Mouse (Mus musculus): Measurements from ENCODE around the gene Snx27. TPM values are rescaled to one million over a fixed set of nuclear protein-coding genes. Genes with fewer than 3 reads are reported as not detected.
A peak's percentile ranks its signal among the peaks of the same experiment; 100 is the strongest.

Gene Snx27
- total and polyA plus RNA-seq, 3 experiments, result 23.1 to 35.3 (median 34.9) TPM

DNA sequence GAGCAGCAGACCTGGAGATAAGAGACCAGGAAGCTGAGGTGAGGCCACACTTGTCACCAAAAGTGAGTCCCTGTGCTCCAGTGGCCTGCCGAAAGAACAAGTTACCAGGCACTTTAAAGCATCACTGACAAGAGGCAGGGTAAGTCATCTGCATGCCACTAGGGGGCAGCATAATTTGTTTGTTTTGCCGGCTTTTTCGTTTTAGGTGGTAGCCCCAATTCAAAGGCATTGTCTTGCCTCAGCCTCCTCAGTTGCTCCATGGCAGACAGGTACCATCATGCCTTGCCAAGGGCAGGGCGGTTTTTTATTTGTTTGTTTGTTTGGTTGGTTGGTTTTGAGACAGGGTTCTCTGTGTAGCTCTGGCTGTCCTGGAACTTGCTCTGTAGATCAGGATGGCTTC is 34.2 kb upstream of the Snx27 start:
- H3K4me3 ChIP-seq (replicated peaks in 1 of 3; ENCODE audit: low read depth in 2 of 3, low read length in 2 of 3, poor library complexity in 1 of 3), result no peak overlapping the region
- in situ Hi-C loops (cut with MboI; ENCODE audit: low pct_ligation_motif_present, low pct_unique_long_range_greater_than_20kb, low sequenced_read_pairs), result loop anchor here (25.0 kb wide), 1 partner anchor 154 kb away; no protein-coding TSS in a partner anchor
- TF ChIP-seq NELFE (IDR thresholded peaks at IDR 0.05; ENCODE audit: low read depth, low read length) (no peak), GABPA (IDR thresholded peaks at IDR 0.05; ENCODE audit: insufficient replicate concordance, low read depth, low read length) (no peak), PAX5 (IDR thresholded peaks at IDR 0.05; ENCODE audit: low read length) (no peak), CTCF (conservative IDR thresholded peaks at IDR 0.05 in 1 of 2, IDR thresholded peaks at IDR 0.05 in 1 of 2; ENCODE audit: low read depth in 2 of 2, low read length in 2 of 2) (peak; percentile 77), CHD1 (IDR thresholded peaks at IDR 0.05; ENCODE audit: low read depth, low read length) (no peak), SMC3 (IDR thresholded peaks at IDR 0.05; ENCODE audit: low read depth, low read length) (peak; percentile 67), UBTF (IDR thresholded peaks at IDR 0.05; ENCODE audit: low read depth, low read length) (no peak), RAD21 (IDR thresholded peaks at IDR 0.05; ENCODE audit: low read depth, low read length) (peak; percentile 55), ZMIZ1 (IDR thresholded peaks at IDR 0.05; ENCODE audit: low read depth, low read length) (no peak)
- H3K4me1 ChIP-seq (ENCODE audit: control insufficient read depth in 1 of 2, insufficient read depth in 2 of 2), result peaks cover 24 to 70% of the 10 kb centered on the region in 2 experiments
- no peak overlapping the region for H3K27ac ChIP-seq (ENCODE audit: insufficient read depth, low read depth)
- no peaks in the 10 kb centered on the region for H3K9me3 ChIP-seq (replicated peaks; ENCODE audit: low read length)
- no peak overlapping the region for H3K4me2 ChIP-seq (ENCODE audit: insufficient read depth, low read depth, poor library complexity, severe bottlenecking)
- DNase-seq (ENCODE audit: extremely low read depth), result peak; percentile 73
- peaks cover 0 to 25% of the 10 kb centered on the region in 2 experiments for H3K36me3 ChIP-seq (replicated peaks in 1 of 2; ENCODE audit: control insufficient read depth in 1 of 2, insufficient read depth in 1 of 2, low read length in 1 of 2)
- no peaks in the 10 kb centered on the region for H3K27me3 ChIP-seq (replicated peaks)
- H3K9ac ChIP-seq (ENCODE audit: insufficient read depth, low read depth), result no peak overlapping the region
- H3K79me2 ChIP-seq (replicated peaks; ENCODE audit: control insufficient read depth, extremely low read depth, insufficient read depth, poor library complexity, severe bottlenecking), result no peaks in the 10 kb centered on the region
- dilution Hi-C loops (cut with MboI; ENCODE audit: extremely low pct_ligation_motif_present, extremely low pct_unique_long_range_greater_than_20kb, low sequenced_read_pairs), result no loop called here

- Histone ChIP-seq H3K4me2 (ENCODE audit: insufficient read depth, low read depth, poor library complexity, severe bottlenecking) (peak overlapping the region; percentile 85), H3K4me3 (replicated peaks in 1 of 3; ENCODE audit: low read depth in 2 of 3, low read length in 2 of 3, poor library complexity in 1 of 3) (no peak overlapping the region), H3K27ac (ENCODE audit: insufficient read depth, low read depth) (peak overlapping the region; percentile 56; the same call in 1 of the 2 replicates), H3K36me3 (replicated peaks in 1 of 2; ENCODE audit: control insufficient read depth in 1 of 2, insufficient read depth in 1 of 2, low read length in 1 of 2) (peaks cover 0 to 12% of the 10 kb centered on the region in 2 experiments), H3K27me3 (replicated peaks) (no peaks in the 10 kb centered on the region), H3K9me3 (replicated peaks; ENCODE audit: low read length) (no peaks in the 10 kb centered on the region), H3K4me1 (ENCODE audit: control insufficient read depth in 1 of 2, insufficient read depth in 2 of 2) (peaks cover 26 to 70% of the 10 kb centered on the region in 2 experiments), H3K9ac (ENCODE audit: insufficient read depth, low read depth) (no peak overlapping the region), H3K79me2 (replicated peaks; ENCODE audit: control insufficient read depth, extremely low read depth, insufficient read depth, poor library complexity, severe bottlenecking) (no peaks in the 10 kb centered on the region)
- DNase-seq (ENCODE audit: extremely low read depth), result peak; percentile 81
- dilution Hi-C loops (cut with MboI; ENCODE audit: extremely low pct_ligation_motif_present, extremely low pct_unique_long_range_greater_than_20kb, low sequenced_read_pairs), result no loop called here
- in situ Hi-C loops (cut with MboI; ENCODE audit: low pct_ligation_motif_present, low pct_unique_long_range_greater_than_20kb, low sequenced_read_pairs), result loop anchor here (25.0 kb wide), 1 partner anchor 151 kb away; no protein-coding TSS in a partner anchor
- no peak for TF ChIP-seq JUND (conservative IDR thresholded peaks at IDR 0.05; ENCODE audit: low read depth, low read length)
- peak; percentile 8; the same call in 1 of the 2 replicates for TF ChIP-seq CHD2 (IDR thresholded peaks at IDR 0.05; ENCODE audit: low read length)
- TF ChIP-seq BHLHE40 (IDR thresholded peaks at IDR 0.05; ENCODE audit: low read depth, low read length), result peak; percentile 73
- no peak for TF ChIP-seq GABPA (IDR thresholded peaks at IDR 0.05; ENCODE audit: insufficient replicate concordance, low read depth, low read length)
- TF ChIP-seq HCFC1 (IDR thresholded peaks at IDR 0.05; ENCODE audit: low read depth, low read length), result no peak
- TF ChIP-seq SIN3A (IDR thresholded peaks at IDR 0.05; ENCODE audit: low read length), result peak; percentile 23
- no peak for TF ChIP-seq SMC3 (IDR thresholded peaks at IDR 0.05; ENCODE audit: low read depth, low read length)
- no peak for TF ChIP-seq CTCF (conservative IDR thresholded peaks at IDR 0.05 in 1 of 2, IDR thresholded peaks at IDR 0.05 in 1 of 2; ENCODE audit: low read depth in 2 of 2, low read length in 2 of 2)
- TF ChIP-seq ZMIZ1 (IDR thresholded peaks at IDR 0.05; ENCODE audit: low read depth, low read length), result no peak
- TF ChIP-seq POLR2AphosphoS2 (IDR thresholded peaks at IDR 0.05; ENCODE audit: low read depth, low read length), result no peak
- peak; percentile 87 for TF ChIP-seq MEF2A (IDR thresholded peaks at IDR 0.05; ENCODE audit: borderline replicate concordance, low read depth, low read length)
- TF ChIP-seq KAT2A (IDR thresholded peaks at IDR 0.05; ENCODE audit: insufficient replicate concordance, low read length), result no peak
- no peak for TF ChIP-seq MAZ (IDR thresholded peaks at IDR 0.05; ENCODE audit: low read depth, low read length)
- TF ChIP-seq TBP (conservative IDR thresholded peaks at IDR 0.05; ENCODE audit: low read depth, low read length), result no peak
- no peak for TF ChIP-seq ZKSCAN1 (IDR thresholded peaks at IDR 0.05; ENCODE audit: borderline replicate concordance, low read depth, low read length)
- peak; percentile 64 for TF ChIP-seq MAFK (IDR thresholded peaks at IDR 0.05; ENCODE audit: insufficient replicate concordance, low read length)
- TF ChIP-seq JUN (IDR thresholded peaks at IDR 0.05; ENCODE audit: insufficient read depth, low read depth, low read length), result no peak
- no peak for TF ChIP-seq USF2 (conservative IDR thresholded peaks at IDR 0.05; ENCODE audit: low read depth, low read length)
- TF ChIP-seq NRF1 (IDR thresholded peaks at IDR 0.05; ENCODE audit: low read depth, low read length), result no peak
- no peak for TF ChIP-seq ELF1 (IDR thresholded peaks at IDR 0.05; ENCODE audit: low read depth, low read length)
- peak; percentile 81 for TF ChIP-seq EP300 (IDR thresholded peaks at IDR 0.05; ENCODE audit: low read length)
- 0 out of 2 replicates have a peak, but pooled peaks have one; percentile 21 for TF ChIP-seq MAX (IDR thresholded peaks at IDR 0.05; ENCODE audit: low read length)
- TF ChIP-seq PAX5 (IDR thresholded peaks at IDR 0.05; ENCODE audit: low read length), result no peak
- TF ChIP-seq MXI1 (IDR thresholded peaks at IDR 0.05; ENCODE audit: low read depth, low read length), result no peak
- peak; percentile 56; the same call in 1 of the 2 replicates for TF ChIP-seq ETS1 (conservative IDR thresholded peaks at IDR 0.05; ENCODE audit: low read depth, low read length)
- TF ChIP-seq IRF4 (IDR thresholded peaks at IDR 0.05; ENCODE audit: low read depth, low read length), result peak; percentile 56; the same call in 1 of the 2 replicates
- TF ChIP-seq RAD21 (IDR thresholded peaks at IDR 0.05; ENCODE audit: low read depth, low read length), result no peak
Measured at GRCm38 (mm10) chr3:94613258-94613878, 30.9 kb upstream of the Snx27 start.

All from CH12.LX (cell line).